Mouse (Mus musculus) heart, adult 2 months (tissue): Measurements from ENCODE around the gene Hoxd8. TPM values are rescaled to one million over a fixed set of nuclear protein-coding genes. Genes with fewer than 3 reads are reported as not detected.

Source experiments
- DNase-seq, 2 experiments: peaks; one replicate each; pipeline ENCODE4 v3.0.0; 2021
- H3K27ac ChIP-seq: fragments of 200-600 bp; 2 replicates; pipeline ENCODE4 v1.8.1; 2022
- H3K27me3 ChIP-seq: fragments of 200-500 bp; 2 replicates; pipeline ENCODE4 v1.6.1; 2012; ENCODE audit warnings: mild to moderate bottlenecking, low read length, inconsistent platforms, mixed read lengths; ENCODE audit not compliant: control insufficient read depth, insufficient read depth
- H3K36me3 ChIP-seq: fragments of 200-500 bp; 2 replicates; pipeline ENCODE4 v1.6.1; 2012; ENCODE audit warnings: low read length, inconsistent platforms; ENCODE audit not compliant: control insufficient read depth, insufficient read depth
- H3K4me1 ChIP-seq: fragments of 200-500 bp; 2 replicates; pipeline ENCODE4 v1.6.1; 2011; ENCODE audit warnings: low read length; ENCODE audit not compliant: control insufficient read depth, insufficient read depth
- H3K4me3 ChIP-seq: fragments of 200-600 bp; 2 replicates; pipeline ENCODE4 v1.8.1; 2022
- H3K79me2 ChIP-seq: fragments of 200-500 bp; replicated peaks from 2 replicates; pipeline ENCODE4 v1.6.1; 2012; ENCODE audit warnings: mild to moderate bottlenecking, inconsistent platforms, low read length, moderate library complexity, mixed read lengths; ENCODE audit not compliant: control insufficient read depth, insufficient read depth
- H3K9ac ChIP-seq: fragments of 200-500 bp; 2 replicates; pipeline ENCODE4 v1.6.1; 2012; ENCODE audit warnings: low read depth, mild to moderate bottlenecking, control low read depth, inconsistent platforms, low read length, mixed read lengths
- CTCF ChIP-seq: fragments of 200-600 bp; IDR thresholded peaks from 2 replicates; pipeline ENCODE4 v1.8.1; 2022; ENCODE audit warnings: antibody characterized with exemption, mild to moderate bottlenecking, moderate library complexity
- EP300 ChIP-seq: fragments of 200-500 bp; IDR thresholded peaks from 2 replicates; pipeline ENCODE4 v1.6.1; 2011; ENCODE audit warnings: low read depth, low read length, control low read depth; ENCODE audit not compliant: insufficient read depth
- POLR2A ChIP-seq: fragments of 200-500 bp; IDR thresholded peaks from 2 replicates; pipeline ENCODE4 v1.6.1; 2011; ENCODE audit warnings: mild to moderate bottlenecking, low read depth, low read length, control low read depth; ENCODE audit not compliant: insufficient read depth
- WGBS: fragments of 180-500 bp; shearing (Covaris S2); methylation state at CpG from one replicate; pipeline ENCODE4 v1.1.7; 2018; 5-methylcytosine and 5-hydroxymethylcytosine counted together
- intact Hi-C: fragments of 180-260 bp; cut with DNase I; formaldehyde crosslinking; loops from one replicate; pipeline ENCODE4 v1.15.1; 2025
- polyA plus RNA-seq: library from polyadenylated mRNA; depleted of rRNA; stranded (reverse); fragments of >200 nt; gene quantifications from 2 replicates; pipeline ENCODE4 v1.2.3, GENCODE M21; 2012
- total RNA-seq, 2 experiments: library from RNA; stranded (reverse); gene quantifications; 2 replicates each; pipeline ENCODE4 v1.2.3; 2021

Hoxd8 gene
- total and polyA plus RNA-seq, 3 experiments: 0.59 to 1.0 (median 0.61) TPM

GRCm38 (mm10) chr2:74708676-74709075, 4.3 kb downstream of the Hoxd8 start:
- peaks cover 38% of the 10 kb centered on the region for H3K27me3 ChIP-seq
- H3K4me1 ChIP-seq: no peaks in the 10 kb centered on the region
- no peak overlapping the region for H3K9ac ChIP-seq
- intact Hi-C loops: no loop called here
- no peaks in the 10 kb centered on the region for H3K36me3 ChIP-seq
- no peak overlapping the region for H3K4me3 ChIP-seq
- no peak overlapping the region for H3K27ac ChIP-seq
- TF ChIP-seq POLR2A (no peak), CTCF (no peak), EP300 (no peak)
- DNase-seq: peak in 1 of 2 experiments; percentile 15
- WGBS: 21% methylated on average over 4 of the region's 4 CpGs
- no peaks in the 10 kb centered on the region for H3K79me2 ChIP-seq

GRCm38 (mm10) chr2:74709465-74710419, 5.3 kb downstream of the Hoxd8 start:
- Histone ChIP-seq H3K36me3 (no peaks in the 10 kb centered on the region), H3K79me2 (no peaks in the 10 kb centered on the region), H3K4me3 (no peak overlapping the region), H3K27ac (no peak overlapping the region), H3K4me1 (no peaks in the 10 kb centered on the region), H3K9ac (no peak overlapping the region), H3K27me3 (peaks cover 33% of the 10 kb centered on the region)
- intact Hi-C loops: no loop called here
- 15% methylated on average over 5 of the region's 5 CpGs for WGBS
- no peak for DNase-seq
- TF ChIP-seq POLR2A (no peak), CTCF (no peak), EP300 (no peak)

- Histone ChIP-seq H3K4me1 (no peaks in the 10 kb centered on the region), H3K27me3 (peaks cover 28% of the 10 kb centered on the region), H3K27ac (no peak overlapping the region), H3K4me3 (no peak overlapping the region), H3K9ac (no peak overlapping the region), H3K36me3 (no peaks in the 10 kb centered on the region), H3K79me2 (no peaks in the 10 kb centered on the region)
- DNase-seq: no peak
- intact Hi-C loops: no loop called here
- 6% methylated on average over 16 of the region's 16 CpGs for WGBS
- TF ChIP-seq POLR2A (no peak), CTCF (no peak), EP300 (no peak)
Observed at GRCm38 (mm10) chr2:74710929-74711543, 6.6 kb downstream of the Hoxd8 start.

GRCm38 (mm10) chr2:74711721-74712621, 7.6 kb downstream of the Hoxd8 start, which contains the start of the genes Hoxd3 and Hoxd4:
Gene Hoxd3 (plus strand): TSS chr2:74711927.
Gene Hoxd4 (plus strand): TSS chr2:74711929.
- H3K36me3 ChIP-seq: no peaks in the 10 kb centered on the region
- DNase-seq: peak; percentile 49 to 68
- peaks cover 25% of the 10 kb centered on the region for H3K27me3 ChIP-seq
- H3K9ac ChIP-seq: peak within 1 kb of the TSS; percentile 33
- intact Hi-C loops: no loop called here
- 3% methylated on average over 64 of the region's 65 CpGs for WGBS
- H3K27ac ChIP-seq: peak within 1 kb of the TSS; percentile 24
- TF ChIP-seq EP300: no peak
- no peak for TF ChIP-seq CTCF
- no peak for TF ChIP-seq POLR2A
- peak within 1 kb of the TSS; percentile 51 for H3K4me3 ChIP-seq
- no peaks in the 10 kb centered on the region for H3K4me1 ChIP-seq
- no peaks in the 10 kb centered on the region for H3K79me2 ChIP-seq

- Histone ChIP-seq H3K9ac (no peak overlapping the region), H3K4me1 (no peaks in the 10 kb centered on the region), H3K27me3 (peaks cover 24% of the 10 kb centered on the region), H3K4me3 (no peak overlapping the region), H3K36me3 (no peaks in the 10 kb centered on the region), H3K27ac (no peak overlapping the region), H3K79me2 (no peaks in the 10 kb centered on the region)
- intact Hi-C loops: no loop called here
- peak in 1 of 2 experiments; percentile 18 for DNase-seq
- WGBS: 15% methylated on average over 19 of the region's 19 CpGs
- TF ChIP-seq CTCF: no peak
- no peak for TF ChIP-seq POLR2A
Observed at GRCm38 (mm10) chr2:74713239-74714150, 9.1 kb downstream of the Hoxd8 start.
